Mouse (Mus musculus) 416B (cell line): ENCODE measurements at regions not wholly inside any gene's neighbourhood (a gene's known extent, or its start where the extent isn't known, plus 50 kb on each side); places are given as distances from the start of the nearest gene placed in this dataset.

Experiments
- DNase-seq: peaks from one replicate; pipeline ENCODE4 v3.0.0; 2011; ENCODE audit warnings: low read depth

GRCm38 (mm10) chr13:39702621-39703020 lies 658.6 kb downstream of the Ofcc1 start:
- no peak for DNase-seq

GRCm38 (mm10) chr13:39691291-39692024 lies 669.8 kb downstream of the Ofcc1 start:
- DNase-seq = peak; percentile 86

- DNase-seq = no peak
Measured at GRCm38 (mm10) chr13:39664548-39664947, 696.7 kb downstream of the Ofcc1 start.

GRCm38 (mm10) chr13:39649457-39649856 lies 688.8 kb upstream of the Slc35b3 start:
- DNase-seq = no peak

- peak; percentile 49 for DNase-seq
Measured at GRCm38 (mm10) chr13:39647367-39647766, 686.7 kb upstream of the Slc35b3 start.

DNA sequence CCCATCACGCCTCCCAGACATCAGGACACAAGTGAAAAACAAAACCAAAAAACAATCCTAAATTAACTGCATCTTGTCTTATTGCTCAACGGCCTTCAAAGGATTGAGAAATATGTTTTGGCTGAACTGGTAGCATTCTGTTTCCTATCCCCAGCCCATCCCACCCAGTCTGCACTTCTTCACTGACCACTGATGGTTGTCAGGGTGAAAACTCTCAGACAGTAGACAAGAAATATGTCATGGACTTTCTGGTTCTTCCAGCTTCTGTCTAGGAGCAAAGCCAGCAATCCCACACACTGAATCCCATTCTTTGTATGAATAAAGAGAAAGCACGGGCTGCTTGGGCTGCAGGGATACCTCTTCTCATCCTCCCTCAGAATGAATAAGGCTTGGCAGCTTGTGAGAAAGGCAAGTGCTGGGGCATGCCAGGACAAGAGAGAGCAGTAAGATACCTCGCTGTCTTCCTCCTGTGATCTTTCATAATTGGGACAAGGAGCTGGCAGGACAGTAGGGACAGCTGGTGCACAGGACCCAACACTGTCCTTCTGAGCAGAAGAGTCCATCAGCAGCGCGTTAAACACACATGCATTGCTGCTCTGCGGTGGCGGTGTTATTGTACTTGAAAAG lies 670.9 kb upstream of the Slc35b3 start:
- no peak for DNase-seq
